Mouse (Mus musculus) frontal cortex, adult (tissue): Measurements from ENCODE around the gene Ddx39b.
"Not testable (repeated sequence)": the region's sequence is repeated elsewhere in the genome, so short reads cannot be mapped to it uniquely, and the experiment has no call there.

ENCODE experiments used
- ATAC-seq: cut with Nextera tagmentation; 2 replicates; pipeline ENCODE4 v1.9.2; 2017; ENCODE audit warnings: mild to moderate bottlenecking, moderate library complexity, mixed read lengths; ENCODE audit not compliant: low TSS enrichment

Gene Ddx39b

GRCm38 (mm10) chr17:35259621-35260020, 18.1 kb downstream of the Ddx39b start:
- no peak for ATAC-seq

- no peak for ATAC-seq
Measured at GRCm38 (mm10) chr17:35261651-35262050, 20.1 kb downstream of the Ddx39b start.

GRCm38 (mm10) chr17:35262664-35263522, 21.3 kb downstream of the Ddx39b start, which contains the start of gene H2-D1:
TSS of gene H2-D1 (plus strand) at chr17:35262730.
- ATAC-seq, result peak; percentile 96

GRCm38 (mm10) chr17:35263523-35263883, 22.0 kb downstream of the Ddx39b start:
- ATAC-seq, result no peak

GRCm38 (mm10) chr17:35267399-35268086, 26.0 kb downstream of the Ddx39b start:
- no peak for ATAC-seq

GRCm38 (mm10) chr17:35269653-35270347, 28.3 kb downstream of the Ddx39b start:
- ATAC-seq, result no peak

- ATAC-seq, result no peak
Measured at GRCm38 (mm10) chr17:35272249-35272648, 30.7 kb downstream of the Ddx39b start.

GRCm38 (mm10) chr17:35274770-35275169, 33.2 kb downstream of the Ddx39b start:
- peak; percentile 65; the same call in 1 of the 2 replicates for ATAC-seq

- no peak for ATAC-seq
Measured at GRCm38 (mm10) chr17:35276304-35276864, 34.8 kb downstream of the Ddx39b start.

- ATAC-seq, result no peak
Measured at GRCm38 (mm10) chr17:35278049-35278448, 36.5 kb downstream of the Ddx39b start.

- ATAC-seq, result no peak
Measured at GRCm38 (mm10) chr17:35278957-35279688, 37.6 kb downstream of the Ddx39b start.

- ATAC-seq, result no peak
Measured at GRCm38 (mm10) chr17:35280276-35280675, 38.7 kb downstream of the Ddx39b start.

GRCm38 (mm10) chr17:35285431-35285830, 43.9 kb downstream of the Ddx39b start:
- no peak for ATAC-seq

- ATAC-seq, result not testable (repeated sequence)
Measured at GRCm38 (mm10) chr17:35295796-35296195, 54.2 kb downstream of the Ddx39b start.

- not testable (repeated sequence) for ATAC-seq
Measured at GRCm38 (mm10) chr17:35300261-35300945, 58.9 kb downstream of the Ddx39b start.

- peak; percentile 27; the same call in 1 of the 2 replicates for ATAC-seq
Measured at GRCm38 (mm10) chr17:35301645-35302258, 60.2 kb downstream of the Ddx39b start.

GRCm38 (mm10) chr17:35303271-35303670, 61.7 kb downstream of the Ddx39b start:
- no peak for ATAC-seq
